Mouse (Mus musculus) mature B cell (primary cell): ENCODE data around the gene Mapre3.

Source experiments
- in situ Hi-C: fragments of 300-500 bp; cut with MboI; formaldehyde crosslinking; loops from 2 replicates; pipeline ENCODE4 v1.14.3; 2019

Mapre3 gene

DNA sequence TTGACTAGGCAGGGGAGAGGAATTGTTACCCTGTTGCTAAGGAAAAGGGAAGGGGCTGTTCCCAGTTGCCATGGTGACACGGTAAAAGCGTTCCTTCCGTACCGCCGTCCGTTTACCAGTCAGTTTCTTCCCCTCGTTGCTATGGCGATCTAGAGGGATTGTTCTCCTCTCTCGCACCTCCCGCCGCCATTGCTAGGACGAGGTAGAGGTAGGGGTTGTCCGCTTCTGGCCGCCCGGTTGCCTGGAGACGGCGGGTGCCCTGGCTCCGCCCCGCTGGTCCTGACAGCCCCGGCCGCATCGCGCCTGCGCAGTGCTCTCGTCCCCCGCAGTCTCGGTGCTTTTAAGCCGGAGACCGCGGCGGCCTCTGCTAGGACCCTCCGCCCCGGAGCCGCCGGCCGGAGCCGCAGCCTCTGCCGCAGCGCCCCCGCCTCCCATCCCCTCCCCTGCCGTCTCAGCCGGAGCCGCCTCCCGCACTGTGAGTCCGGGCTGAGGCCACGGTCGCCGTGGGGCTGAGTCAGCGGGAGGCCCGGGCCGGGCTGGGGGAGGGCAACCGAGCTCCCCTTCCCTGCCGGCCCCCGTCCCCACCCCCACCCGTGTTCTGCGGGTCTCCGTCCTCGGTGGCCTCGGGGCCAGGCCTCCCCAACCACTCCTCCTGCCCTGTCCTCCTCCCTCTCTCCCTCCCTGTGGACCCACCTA, at the start of gene Mapre3:
Gene Mapre3, plus strand, starts transcription at position 218 of the 696 bp plus-strand sequence.
- in situ Hi-C loops, result loop anchor here (10.0 kb wide), 1 partner anchor 190 kb away; no protein-coding TSS in a partner anchor

DNA sequence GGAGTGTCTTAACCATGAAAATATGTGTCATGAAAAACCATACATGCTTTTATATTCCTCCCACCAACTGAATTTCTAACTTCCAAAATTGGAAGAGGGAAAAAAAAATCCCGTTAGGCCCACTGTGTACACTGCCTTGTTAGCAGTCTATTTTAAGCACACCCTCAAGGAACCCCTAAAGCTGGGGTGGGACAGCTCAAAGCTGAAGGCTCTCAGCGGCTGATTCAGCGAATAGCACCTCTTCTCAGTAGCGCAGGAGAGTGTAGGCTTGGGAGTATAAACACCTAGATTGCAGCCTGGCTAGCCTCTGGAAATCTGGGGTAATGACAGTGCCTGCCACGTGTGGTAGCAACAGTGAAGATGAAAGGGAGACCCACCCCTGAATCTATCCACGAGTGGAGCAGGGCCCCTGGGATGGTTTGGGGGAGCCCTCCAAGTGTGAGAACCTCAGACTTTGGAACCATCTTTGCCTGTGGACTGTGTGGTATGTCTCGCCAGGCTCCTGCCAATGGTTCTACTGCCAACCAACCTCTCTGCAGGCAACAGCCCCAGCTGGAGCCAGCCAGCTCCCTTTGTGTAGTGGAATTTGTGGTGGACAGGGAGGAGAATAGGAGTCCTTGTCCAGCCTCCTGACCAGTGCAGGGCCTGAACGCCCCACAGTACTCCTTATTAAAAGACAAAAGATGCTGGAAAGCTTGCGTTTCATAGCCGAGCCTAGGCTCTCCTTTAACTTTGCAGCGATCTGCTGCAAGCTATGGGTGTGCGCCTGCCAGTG, 48.7 kb upstream of the Mapre3 start:
- in situ Hi-C loops, result no loop called here

DNA sequence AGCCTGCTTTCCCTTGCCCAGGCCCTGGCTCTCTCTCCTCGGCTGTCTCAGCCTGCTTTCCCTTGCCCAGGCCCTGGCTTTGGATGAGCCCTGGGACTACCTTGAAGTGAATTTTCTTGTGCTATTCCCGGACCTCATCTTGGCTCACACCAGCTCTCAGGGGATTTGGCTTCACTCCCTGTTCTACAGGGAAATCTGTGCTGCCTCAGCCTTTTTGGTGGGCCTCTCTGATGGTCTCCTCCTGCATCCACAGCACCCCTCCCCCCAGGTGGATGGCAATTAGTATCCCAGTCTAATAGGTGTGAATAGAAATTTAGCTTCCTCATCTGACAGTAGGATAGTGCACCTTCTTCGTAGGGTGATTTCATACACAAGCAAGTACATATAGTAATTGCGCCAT, 46.4 kb upstream of the Mapre3 start:
- in situ Hi-C loops, result no loop called here

DNA sequence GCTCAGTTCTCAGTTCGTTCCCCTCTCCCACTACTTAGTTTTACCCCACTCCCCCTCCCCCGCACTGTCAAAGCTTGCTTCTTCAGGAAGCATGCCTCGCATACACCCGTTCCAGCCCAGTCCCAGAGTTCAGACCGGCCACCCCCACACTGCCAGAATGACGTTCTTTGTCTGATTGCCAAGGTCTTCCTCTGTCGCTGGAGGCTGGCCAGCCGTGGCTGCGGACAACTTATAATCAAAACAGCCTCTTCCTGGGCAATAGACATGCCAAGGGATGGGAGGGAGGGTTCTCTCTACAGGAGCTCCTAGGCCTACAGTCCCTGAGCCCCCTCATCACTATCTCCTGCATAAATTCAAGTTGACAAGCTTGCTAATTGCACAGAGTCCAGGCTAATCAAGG, 45.8 kb upstream of the Mapre3 start:
- in situ Hi-C loops, result no loop called here

DNA sequence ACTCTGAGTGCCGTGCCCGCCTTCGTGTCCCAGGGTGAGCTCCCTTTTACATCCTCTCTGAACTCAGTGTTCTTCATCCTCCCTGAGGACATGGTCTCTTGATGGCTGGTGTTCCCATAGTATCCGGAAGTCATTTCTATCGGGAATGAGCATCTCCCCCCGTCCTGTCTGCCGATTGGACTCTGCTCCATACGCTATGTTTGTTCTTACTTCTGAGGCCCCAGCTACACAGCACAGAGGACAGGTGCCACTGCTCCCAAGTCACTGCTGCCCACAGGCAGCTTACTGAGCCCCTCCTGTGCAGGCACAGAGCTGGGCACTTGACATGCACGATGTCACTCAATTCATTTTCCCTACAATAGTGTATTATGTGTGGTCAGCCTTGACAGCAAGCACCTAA, 45.4 kb upstream of the Mapre3 start:
- in situ Hi-C loops, result no loop called here

DNA sequence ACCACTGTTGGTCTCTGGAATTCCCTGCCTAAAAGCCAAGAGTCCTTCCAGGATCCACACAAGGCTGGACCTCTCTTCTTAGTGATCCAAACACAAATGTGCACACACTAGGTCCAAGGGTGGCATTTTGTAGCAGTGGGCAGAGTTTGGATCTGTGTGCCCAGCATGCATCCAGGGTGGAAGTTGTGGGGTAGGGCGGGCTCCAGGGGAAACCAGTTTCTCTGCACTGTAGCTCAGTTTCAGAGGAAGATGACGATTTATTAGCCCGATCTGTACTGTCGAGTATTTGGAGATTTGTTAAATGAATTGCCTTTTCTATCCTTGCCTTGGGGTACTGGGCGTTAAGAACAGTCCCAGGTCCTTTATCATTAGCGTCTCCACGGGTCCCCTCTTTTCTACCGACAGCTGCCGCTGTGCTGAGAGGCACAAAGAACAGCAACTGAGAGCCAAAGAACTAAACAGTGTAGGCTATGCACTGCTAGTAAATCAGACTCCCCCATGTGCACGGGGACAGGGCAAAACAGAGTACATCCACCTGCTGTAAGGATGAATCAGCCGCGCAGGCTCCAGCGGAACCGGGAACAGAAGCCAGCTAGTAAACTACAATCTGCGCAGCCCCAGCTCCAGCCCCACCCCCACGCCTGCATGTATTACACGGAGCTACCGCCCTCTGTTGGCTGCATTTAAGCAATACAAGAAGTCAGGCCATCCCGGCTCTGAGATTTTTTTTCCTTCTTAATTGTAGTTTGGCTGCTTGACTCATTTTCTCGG, 39.7 kb upstream of the Mapre3 start:
- in situ Hi-C loops, result no loop called here

DNA sequence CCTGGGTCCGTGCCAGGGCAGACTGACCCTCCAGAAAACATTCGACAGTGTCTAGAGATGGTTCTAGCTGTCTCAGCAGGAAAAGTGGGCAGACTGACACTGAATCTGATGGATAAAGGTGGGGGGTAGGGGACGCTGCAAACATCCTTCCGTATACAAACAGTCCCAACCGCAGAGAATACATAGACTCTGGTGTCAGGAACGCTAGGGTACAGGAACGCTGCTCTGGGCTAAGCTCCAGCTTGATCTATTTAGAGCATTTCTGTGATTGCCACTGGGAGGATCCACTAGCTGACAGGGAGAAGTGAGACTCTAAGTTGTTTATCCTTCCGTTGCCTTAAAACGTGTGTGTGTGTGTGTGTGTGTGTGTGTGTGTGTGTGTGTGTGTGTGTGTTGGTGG, 33.7 kb upstream of the Mapre3 start:
- in situ Hi-C loops, result no loop called here

DNA sequence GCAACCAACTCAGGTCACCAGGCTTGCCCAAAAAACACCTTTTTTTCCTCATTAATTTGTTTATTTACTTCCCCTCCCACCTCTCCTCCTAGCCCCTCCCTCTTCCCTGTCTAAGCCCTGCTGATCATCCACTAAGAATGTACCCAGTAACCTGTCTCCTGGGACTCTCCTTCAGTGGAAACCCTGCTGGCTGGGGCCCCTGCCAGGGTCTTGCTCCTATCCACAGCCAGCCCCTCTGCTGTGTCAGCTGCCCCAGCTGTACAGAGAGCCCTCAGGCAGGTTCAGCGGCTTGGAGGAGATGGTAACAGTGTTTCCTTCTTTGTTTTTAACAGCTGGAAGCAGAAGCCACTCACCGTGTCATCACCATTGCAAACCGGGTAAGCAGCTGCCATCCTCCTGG, 33.3 kb upstream of the Mapre3 start:
- in situ Hi-C loops, result no loop called here

DNA sequence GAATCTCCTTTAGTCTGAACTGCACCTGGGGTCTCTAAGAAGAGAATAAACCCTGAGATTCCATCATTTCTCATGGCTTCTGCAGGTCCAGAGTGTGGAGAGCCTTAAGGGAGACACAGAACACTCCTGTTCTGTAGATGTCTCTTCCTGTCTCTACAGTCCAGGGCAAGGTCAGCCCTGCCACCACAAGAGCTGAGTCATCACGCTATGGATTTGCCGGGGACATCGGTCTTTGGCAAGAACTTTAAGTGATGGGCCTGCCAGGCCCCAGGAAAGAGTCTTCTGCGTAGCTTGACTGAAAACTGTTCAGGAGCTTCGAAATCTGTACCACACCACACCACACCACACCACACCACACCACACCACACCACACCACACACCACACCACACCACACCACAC, 27.1 kb upstream of the Mapre3 start:
- in situ Hi-C loops, result no loop called here

DNA sequence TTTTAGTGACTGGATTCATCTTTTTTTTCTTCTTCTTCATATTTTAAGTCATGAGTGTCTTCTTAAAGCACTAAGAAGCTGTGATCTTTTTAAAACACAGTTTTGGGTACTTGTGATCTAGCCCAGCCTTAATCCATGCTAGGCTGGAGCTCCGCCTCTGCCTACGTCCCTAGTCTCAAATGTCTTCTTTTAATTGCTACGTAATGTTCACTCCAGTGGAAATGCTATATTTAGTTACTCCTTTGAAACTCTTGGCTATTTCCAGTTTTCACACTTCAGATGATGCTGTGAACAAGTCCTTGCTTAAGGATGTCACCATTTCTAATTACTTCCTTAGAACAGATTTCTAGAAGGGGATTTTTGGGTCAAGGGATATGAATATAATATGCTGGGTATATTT, 24.4 kb upstream of the Mapre3 start:
- in situ Hi-C loops, result no loop called here

DNA sequence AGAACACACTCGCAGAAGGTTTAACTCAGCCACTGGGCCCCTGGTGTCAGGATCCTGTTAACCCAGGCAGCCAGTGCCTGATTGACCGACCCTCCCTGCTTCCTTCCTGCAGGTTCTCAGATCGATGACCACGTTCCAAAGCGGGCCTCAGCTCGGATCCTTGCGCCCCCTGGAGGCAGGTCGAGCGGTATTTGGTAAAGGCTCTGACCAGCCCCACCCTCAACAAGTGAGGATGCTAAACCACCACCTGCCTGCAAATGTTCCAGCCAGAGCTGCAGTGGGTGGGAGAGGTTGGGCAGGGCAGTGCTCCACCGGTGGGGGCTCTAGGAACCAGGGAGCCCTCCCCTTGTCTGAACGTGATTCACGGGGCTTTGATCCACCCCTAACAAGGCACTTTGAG, 18.3 kb upstream of the Mapre3 start:
- in situ Hi-C loops, result no loop called here

DNA sequence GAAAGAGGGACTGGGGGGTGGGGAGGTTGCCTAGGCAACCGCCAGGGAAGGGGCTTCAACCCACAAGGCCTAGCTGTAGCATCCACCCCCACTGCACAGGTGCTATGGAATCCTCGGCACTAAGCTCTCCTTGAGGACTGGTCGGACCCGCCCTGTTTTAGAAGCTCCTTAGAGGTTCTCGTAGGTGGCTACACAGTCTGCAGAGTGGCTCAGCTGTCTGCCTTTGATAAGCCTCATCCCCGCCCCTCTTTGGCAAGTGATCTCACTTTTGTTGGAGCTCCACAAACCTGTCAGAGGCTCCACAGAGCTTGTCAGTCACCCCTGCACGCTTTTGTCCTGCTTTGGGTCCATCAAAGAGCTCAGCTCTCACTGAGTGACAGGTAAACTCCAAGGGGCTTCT, 17.0 kb upstream of the Mapre3 start:
- in situ Hi-C loops, result no loop called here

DNA sequence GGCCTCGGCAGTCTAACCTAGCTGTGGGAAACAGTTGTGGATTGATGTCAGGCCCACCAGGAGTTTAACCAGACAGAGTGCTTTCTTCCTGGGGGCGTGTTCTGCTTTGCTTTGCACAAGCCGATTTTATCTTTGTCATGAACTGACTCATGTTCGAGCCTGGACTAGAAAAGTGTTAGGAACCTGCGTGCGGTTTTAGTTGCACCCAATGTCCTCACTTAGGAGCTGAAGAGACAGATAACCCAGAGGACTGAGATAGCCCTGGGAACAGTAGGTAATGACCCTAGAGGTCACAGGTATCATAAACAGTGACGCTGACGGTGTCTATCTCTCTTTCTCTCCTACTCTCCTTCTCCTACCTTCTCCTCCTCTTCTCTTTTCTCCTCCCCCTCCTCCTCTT, 16.5 kb upstream of the Mapre3 start:
- in situ Hi-C loops, result no loop called here

DNA sequence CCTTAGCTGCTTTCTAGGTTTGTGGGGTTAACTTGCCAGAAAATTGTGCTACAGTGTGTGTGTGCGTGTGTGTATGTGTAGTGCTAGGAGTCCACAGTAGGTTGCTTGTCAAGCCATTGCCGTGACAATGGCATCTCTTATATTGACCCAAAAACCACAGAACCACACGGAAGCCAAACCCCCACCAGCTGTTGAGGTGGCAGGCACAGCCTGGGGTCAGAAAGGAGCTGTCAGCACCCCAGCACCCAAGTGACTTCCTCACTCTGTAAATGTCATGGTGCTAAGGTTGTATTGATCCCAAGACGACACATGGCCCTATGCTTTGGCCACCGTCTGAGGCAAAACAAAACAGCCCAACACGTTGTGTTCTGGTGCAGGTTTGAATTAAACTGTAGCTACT, 15.5 kb upstream of the Mapre3 start:
- in situ Hi-C loops, result no loop called here

DNA sequence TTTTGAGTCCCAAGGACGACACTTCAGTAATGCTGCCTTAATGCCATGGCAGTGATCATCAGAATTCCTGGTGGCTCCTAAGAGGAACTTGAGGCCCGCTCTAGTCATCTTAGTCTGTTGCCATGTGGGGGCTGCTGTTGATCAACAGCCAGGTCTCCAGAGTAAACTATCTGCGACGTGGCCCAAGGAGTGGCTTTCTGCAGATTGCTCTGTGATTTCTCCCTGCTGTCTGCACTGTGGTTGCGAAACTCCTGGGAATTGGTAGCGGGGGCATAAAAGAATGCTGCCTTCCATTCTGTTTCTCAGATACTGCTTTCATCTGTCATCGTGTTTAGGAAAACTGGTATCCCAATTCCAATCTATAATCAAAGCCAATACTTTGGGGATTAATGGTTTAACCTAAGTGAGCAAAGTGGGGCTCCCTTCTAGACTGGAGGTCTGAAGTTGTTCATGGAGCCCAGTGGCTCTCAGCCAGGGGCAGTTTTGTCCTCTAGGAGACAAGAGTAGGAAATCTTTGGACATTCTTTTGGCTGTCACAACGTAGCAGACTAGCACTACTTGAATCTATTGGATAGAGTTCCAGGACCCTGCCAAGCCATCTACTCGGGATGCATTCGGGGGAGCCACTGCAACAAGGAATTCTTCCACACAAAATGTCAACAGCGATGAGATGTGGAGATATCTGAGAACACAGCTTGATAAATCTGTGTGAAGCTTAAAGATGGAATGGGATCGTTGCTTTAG, 11.5 kb upstream of the Mapre3 start:
- in situ Hi-C loops, result loop anchor here (10.0 kb wide), 1 partner anchor 132 kb away; no protein-coding TSS in a partner anchor

DNA sequence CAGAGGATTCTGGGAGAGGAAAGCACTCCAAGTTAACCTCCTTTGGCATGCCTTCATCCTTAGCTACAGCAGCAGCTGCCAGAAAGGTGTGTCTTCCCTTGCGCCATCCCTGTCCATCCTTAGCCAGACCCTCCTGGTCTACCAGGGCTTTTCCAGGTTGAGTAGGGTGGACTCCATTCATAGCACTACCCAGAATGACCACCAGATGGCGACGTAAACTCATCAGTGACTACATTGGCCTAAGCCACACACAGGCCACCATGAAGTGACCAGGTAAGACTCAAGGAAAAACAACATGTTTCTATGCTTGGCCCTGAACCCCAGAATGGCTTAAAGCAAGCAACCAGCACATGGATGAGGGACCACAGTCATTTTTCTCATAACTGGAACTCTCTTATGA, 8.3 kb upstream of the Mapre3 start:
- in situ Hi-C loops, result loop anchor here (10.0 kb wide), 1 partner anchor 129 kb away; no protein-coding TSS in a partner anchor

DNA sequence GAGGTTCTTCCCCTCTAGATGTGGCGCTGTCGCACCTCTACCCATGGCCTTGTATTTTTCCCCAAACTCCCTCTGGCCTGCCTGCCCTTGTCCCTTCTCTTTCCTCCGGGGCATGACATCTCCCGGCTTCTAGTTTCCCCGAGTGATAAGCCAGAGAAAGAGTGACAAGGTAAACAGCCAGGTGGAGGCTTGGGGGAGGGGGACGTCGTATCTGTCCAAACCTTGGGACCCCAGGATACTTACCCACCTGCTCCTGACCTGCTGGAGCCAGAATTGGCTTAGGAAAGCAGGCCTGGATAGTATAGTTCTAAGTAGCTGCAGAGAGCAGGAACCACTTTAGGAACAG, 652 bp downstream of the Mapre3 start:
- in situ Hi-C loops, result loop anchor here (10.0 kb wide), 1 partner anchor 190 kb away; no protein-coding TSS in a partner anchor

DNA sequence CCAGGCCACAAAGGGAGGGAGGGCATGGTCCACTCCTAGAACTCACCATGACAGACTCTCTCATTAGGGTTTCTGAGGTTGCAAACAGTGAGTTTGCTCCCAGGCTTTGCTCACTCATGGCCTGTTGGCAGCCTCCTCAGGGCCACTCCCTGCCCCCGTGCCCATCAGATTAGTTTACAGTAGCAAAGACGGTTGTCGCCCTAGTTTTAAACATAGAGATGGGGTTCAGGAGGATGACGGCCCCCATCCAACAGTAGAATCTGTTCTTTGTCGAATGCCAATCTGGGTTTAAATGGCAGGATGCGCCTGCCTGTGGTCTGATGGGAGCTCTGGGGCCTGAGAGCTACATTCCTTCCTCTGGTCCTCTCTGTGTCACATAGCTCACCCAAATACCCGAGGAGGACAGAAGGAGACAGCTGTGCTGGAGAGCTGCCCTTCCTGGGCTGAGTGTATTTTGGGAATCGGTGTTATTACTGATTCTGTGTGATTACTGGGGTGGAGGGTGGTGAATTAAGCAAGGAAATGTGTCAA, 1.9 kb downstream of the Mapre3 start:
- in situ Hi-C loops, result loop anchor here (10.0 kb wide), 1 partner anchor 188 kb away; no protein-coding TSS in a partner anchor

DNA sequence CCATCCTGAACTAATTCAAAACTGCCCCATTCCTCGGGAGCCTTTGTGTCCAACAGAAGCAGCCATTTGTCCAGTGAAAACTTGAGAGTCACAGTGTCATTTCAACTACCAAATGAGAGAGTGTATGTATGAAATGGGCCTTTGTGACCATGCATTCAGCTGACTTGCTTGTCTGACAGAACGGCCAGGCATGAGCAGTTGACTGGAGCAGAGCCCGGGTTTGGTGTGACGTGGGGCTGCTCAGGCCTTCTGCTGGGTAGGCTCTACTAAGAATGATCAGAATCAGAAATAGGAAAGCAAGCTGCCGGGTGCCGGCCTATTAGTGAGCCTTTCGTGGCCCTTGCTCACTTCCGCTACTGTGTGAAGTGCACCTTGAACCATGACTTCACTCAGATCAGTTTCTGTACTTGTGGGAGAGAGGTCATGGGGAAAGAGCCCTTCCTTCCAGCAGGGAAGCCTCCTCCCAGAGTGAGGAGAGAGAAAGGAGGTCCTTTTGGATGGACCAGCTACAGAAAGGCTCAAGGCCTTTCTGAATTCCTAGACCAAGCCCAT, 4.4 kb downstream of the Mapre3 start:
- in situ Hi-C loops, result loop anchor here (10.0 kb wide), 1 partner anchor 186 kb away; no protein-coding TSS in a partner anchor

DNA sequence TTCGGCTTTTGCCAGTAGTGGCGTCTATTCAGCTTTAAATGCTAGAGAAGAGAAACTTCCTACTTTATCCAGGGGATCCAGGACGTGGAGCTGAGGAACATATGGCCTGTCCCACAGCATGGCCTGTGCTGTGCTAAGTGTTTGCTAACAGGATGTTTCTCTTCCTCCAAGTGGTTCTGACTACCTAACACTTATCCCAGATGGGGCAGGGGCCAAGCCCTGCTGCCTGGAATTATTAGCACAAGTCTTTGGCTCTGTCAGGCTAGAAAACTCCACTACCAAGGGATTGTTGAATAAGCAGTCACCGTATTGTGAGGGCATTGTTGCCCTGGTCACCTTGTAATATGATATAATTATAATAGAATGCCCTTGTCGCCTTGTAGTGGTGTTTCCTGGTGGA, 8.2 kb downstream of the Mapre3 start:
- in situ Hi-C loops, result no loop called here

DNA sequence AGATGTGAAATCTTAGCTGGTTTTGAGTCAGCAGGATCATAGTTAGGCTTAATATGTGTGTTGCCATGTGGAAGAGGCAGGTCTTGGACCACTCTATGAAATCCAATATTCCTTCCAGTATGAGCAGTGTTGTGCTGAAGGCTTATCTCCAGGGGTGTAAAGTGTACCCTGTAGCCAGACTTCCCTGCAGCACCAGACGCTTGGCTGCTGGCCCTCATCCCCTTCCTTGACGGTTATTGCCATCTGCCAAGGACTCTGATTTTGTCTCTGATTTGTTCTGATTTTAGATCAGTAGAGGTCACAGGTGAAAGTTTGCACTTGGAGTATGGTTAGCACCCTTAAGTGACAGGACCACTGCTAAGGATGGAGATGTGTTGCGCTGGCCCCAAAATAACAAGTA, 8.7 kb downstream of the Mapre3 start:
- in situ Hi-C loops, result no loop called here
